In genomic region chr11:105402355-105402754, GRCm38 (mm10) we compare ENCODE assay signal across 17 mouse cellular contexts. TPM values are rescaled to one million over a fixed set of nuclear protein-coding genes. Genes with fewer than 3 reads are reported as not detected.
DNase-seq lines count a peak whose midpoint lies in the region; ATAC-seq and TF ChIP-seq lines count a peak whose summit lies in the region.
"Had no signal": no experiment of that assay in that cellular context is flagged by ENCODE, and none has a peak within 500 bp of the region (broad histone marks: within the 10 kb centered on the region; RNA-seq: fewer than 3 reads in every experiment).

No protein-coding gene starts in this region.

- no peak overlapping the region for H3K9ac ChIP-seq in hindbrain, postnatal 0 days (replicated peaks; ENCODE audit: low read length)
- H3K9ac ChIP-seq in hindbrain, embryonic 14.5 days, result no peak overlapping the region
- H3K9ac ChIP-seq: embryonic facial prominence, embryonic 15.5 days; forebrain, embryonic 15.5 days had no signal

- no peaks in the 10 kb centered on the region for H3K27me3 ChIP-seq in hindbrain, postnatal 0 days (ENCODE audit: insufficient read depth, low read length)
- no peaks in the 10 kb centered on the region for H3K27me3 ChIP-seq in hindbrain, embryonic 14.5 days (ENCODE audit: control insufficient read depth, insufficient read depth, low read length)
- H3K27me3 ChIP-seq: embryonic facial prominence, embryonic 15.5 days; forebrain, embryonic 15.5 days had no signal

- no peaks in the 10 kb centered on the region for H3K36me3 ChIP-seq in hindbrain, postnatal 0 days (ENCODE audit: insufficient read depth, low read length)
- H3K36me3 ChIP-seq in hindbrain, embryonic 14.5 days (replicated peaks; ENCODE audit: control insufficient read depth, insufficient read depth), result no peaks in the 10 kb centered on the region
- H3K36me3 ChIP-seq: embryonic facial prominence, embryonic 15.5 days; forebrain, embryonic 15.5 days; G1E had no signal

- no peaks in the 10 kb centered on the region for H3K4me1 ChIP-seq in hindbrain, postnatal 0 days (ENCODE audit: insufficient read depth, low read length)
- H3K4me1 ChIP-seq in hindbrain, embryonic 14.5 days (replicated peaks; ENCODE audit: control insufficient read depth, insufficient read depth, low read length), result no peaks in the 10 kb centered on the region
- H3K4me1 ChIP-seq: embryonic facial prominence, embryonic 15.5 days had no signal

- WGBS in hindbrain, postnatal 0 days, result 34% methylated on average over 9 of the region's 9 CpGs
- WGBS in hindbrain, embryonic 14.5 days, result 56% methylated on average over 9 of the region's 9 CpGs

- no peak overlapping the region for H3K4me3 ChIP-seq in hindbrain, postnatal 0 days (ENCODE audit: low read length)
- H3K4me3 ChIP-seq in hindbrain, embryonic 14.5 days (replicated peaks; ENCODE audit: low read length), result no peak overlapping the region
- H3K4me3 ChIP-seq: embryonic facial prominence, embryonic 15.5 days; forebrain, embryonic 15.5 days had no signal

- H3K9me3 ChIP-seq in hindbrain, postnatal 0 days (ENCODE audit: low read length), result no peaks in the 10 kb centered on the region
- no peaks in the 10 kb centered on the region for H3K9me3 ChIP-seq in hindbrain, embryonic 14.5 days (ENCODE audit: control insufficient read depth, low read length)
- H3K9me3 ChIP-seq: embryonic facial prominence, embryonic 15.5 days; forebrain, embryonic 15.5 days; G1E had no signal

- TF ChIP-seq CTCF in hindbrain, postnatal 0 days (IDR thresholded peaks at IDR 0.05; ENCODE audit: low read depth), result no peak

- no peak overlapping the region for H3K27ac ChIP-seq in hindbrain, postnatal 0 days
- H3K27ac ChIP-seq in hindbrain, embryonic 14.5 days, result no peak overlapping the region
- H3K27ac ChIP-seq: embryonic facial prominence, embryonic 15.5 days; forebrain, embryonic 15.5 days; kidney, postnatal 0 days had no signal

- H3K4me2 ChIP-seq in hindbrain, postnatal 0 days (ENCODE audit: low read depth, low read length), result 0 out of 2 replicates have a peak overlapping the region, but pooled peaks have one; percentile 1
- no peak overlapping the region for H3K4me2 ChIP-seq in hindbrain, embryonic 14.5 days (replicated peaks)
- H3K4me2 ChIP-seq: embryonic facial prominence, embryonic 15.5 days; forebrain, embryonic 15.5 days had no signal

- 0 out of 2 replicates have a peak, but pooled peaks have one; percentile 35 for ATAC-seq in hindbrain, postnatal 0 days
- ATAC-seq in hindbrain, embryonic 14.5 days (ENCODE audit: low FRiP score), result no peak
- ATAC-seq in megakaryocyte, adult 5-6 weeks (ENCODE audit: poor library complexity, severe bottlenecking), result no peak
- ATAC-seq: activated CD4-positive, CD25-positive, alpha-beta regulatory T cell, adult 4 months; forebrain, embryonic 15.5 days had no signal

- peak; percentile 61 to 80 for DNase-seq in cerebellum, postnatal 10 days
- no peak for DNase-seq in cerebellum, adult 18-20 months
- DNase-seq in hindbrain, postnatal 0 days (ENCODE audit: low spot score), result peak; percentile 64
- no peak for DNase-seq in hindbrain, embryonic 14.5 days (ENCODE audit: low spot score)
- peak; percentile 44 to 49 for DNase-seq in right cerebral cortex, postnatal 10 days (ENCODE audit: low spot score in 2 of 2)
- DNase-seq in right cerebral cortex, postnatal 36 days (ENCODE audit: low spot score in 2 of 2), result no peak
- DNase-seq in spleen, postnatal 14 days (ENCODE audit: low spot score in 2 of 2), result no peak
- DNase-seq: liver had no signal

RNA-seq across cellular contexts. Expression of gene March10, which starts 54.2 kb away (rescaled TPM):
- 0.52 and 1.2 TPM in 2 replicates for total RNA-seq in hindbrain, postnatal 0 days (2014; rRNA removed)
- polyA plus RNA-seq in hindbrain, postnatal 0 days (2015; fragmentation: Nextera tagmentation; extraction: Ambion mirVana), result 0.52 and 0.58 TPM in 2 replicates
- polyA plus RNA-seq in hindbrain, embryonic 14.5 days (2014; fragmentation: Nextera tagmentation; extraction: Ambion mirVana), result 0.41 and 0.60 TPM in 2 replicates
- not detected in 2 replicates for total RNA-seq in megakaryocyte, adult 5-6 weeks (2015)
- not detected in 2 replicates for total RNA-seq in megakaryocyte, adult 5-6 weeks (2017)
- total RNA-seq: granulocyte monocyte progenitor cell, adult 5-6 weeks had no signal
- polyA plus RNA-seq: activated CD4-positive, CD25-positive, alpha-beta regulatory T cell, adult 4 months; G1E; intestine, embryonic 14.5 days; spleen, adult 2 months had no signal

Comparison
In these comparisons a context has a peak if more than half of its experiments do, and no peak if none do; other contexts are left out.
1. DNase-seq: peak in cerebellum, postnatal 10 days (2 of 2), hindbrain, postnatal 0 days (single experiment) and right cerebral cortex, postnatal 10 days (2 of 2); none in cerebellum, adult 18-20 months (0 of 2), hindbrain, embryonic 14.5 days (single experiment), right cerebral cortex, postnatal 36 days (0 of 2) and spleen, postnatal 14 days (0 of 2).